Mouse (Mus musculus): ENCODE measurements around the gene Gucy2d. TPM values are rescaled to one million over a fixed set of nuclear protein-coding genes. Genes with fewer than 3 reads are reported as not detected.

Gucy2d gene
- polyA plus RNA-seq, 1 experiment from 2014 or later = not detected

DNA sequence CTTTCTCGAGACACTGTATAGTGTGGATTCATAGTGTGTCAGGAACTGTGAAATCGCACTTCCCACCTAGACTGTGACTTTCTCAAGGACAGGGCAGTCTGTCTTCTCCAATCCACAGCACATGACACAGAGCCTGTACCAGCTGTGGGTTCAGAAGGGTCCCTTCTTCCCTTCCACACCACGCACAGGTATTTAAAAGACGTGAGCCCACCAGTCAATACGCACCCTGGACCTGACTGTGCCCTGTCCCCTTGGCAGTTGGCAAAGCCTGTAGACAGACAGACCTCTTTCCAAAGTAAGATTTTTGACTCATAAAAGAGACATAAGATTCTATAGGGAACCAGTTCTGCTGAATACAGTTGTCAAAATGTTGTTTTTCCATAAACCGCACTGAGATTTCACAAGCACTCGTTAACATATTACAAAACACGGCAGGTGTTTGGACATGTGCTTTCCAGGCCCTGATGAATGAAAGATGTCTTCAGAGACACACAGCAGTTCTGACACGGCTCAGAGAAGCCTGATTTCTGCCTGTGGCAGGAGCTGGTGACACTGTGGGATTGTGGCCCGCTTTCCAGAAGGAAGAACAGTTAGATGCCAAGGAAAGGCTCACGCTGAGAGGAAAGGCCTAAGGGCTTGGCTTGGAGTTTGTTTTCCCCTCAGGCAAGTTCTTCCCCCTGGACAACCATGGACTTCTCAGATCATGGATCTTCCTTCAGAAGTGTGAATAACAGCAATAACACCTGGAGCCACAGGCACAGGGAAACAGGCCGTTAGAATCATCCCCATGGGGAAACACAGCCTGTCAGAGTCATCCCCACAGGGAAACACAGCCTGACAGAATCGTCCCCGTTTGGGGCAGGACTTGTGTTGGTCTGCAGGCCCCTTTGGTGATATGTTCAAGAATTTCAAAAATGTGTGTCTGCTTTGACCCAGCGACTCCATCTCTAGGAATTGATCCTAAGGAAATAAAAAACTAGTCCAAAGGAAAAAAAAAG is 71.0 kb downstream of the Gucy2d start:
- Histone ChIP-seq H3K36me3 (ENCODE audit: control insufficient read depth, insufficient read depth, low read length) (no peaks in the 10 kb centered on the region), H3K27me3 (ENCODE audit: control insufficient read depth, insufficient read depth, low read length) (no peaks in the 10 kb centered on the region), H3K4me1 (ENCODE audit: control insufficient read depth, insufficient read depth, low read length) (no peaks in the 10 kb centered on the region), H3K4me3 (replicated peaks; ENCODE audit: low read depth, low read length) (no peak overlapping the region), H3K27ac (replicated peaks; ENCODE audit: low read depth, low read length) (no peak overlapping the region), H3K9me3 (ENCODE audit: control insufficient read depth, low read length) (no peaks in the 10 kb centered on the region), H3K4me2 (ENCODE audit: low read length) (no peak overlapping the region), H3K9ac (replicated peaks; ENCODE audit: low read length) (no peak overlapping the region)
- DNase-seq (peak; percentile 21), ATAC-seq (ENCODE audit: low FRiP score, low TSS enrichment) (no peak)
- WGBS = 73% methylated on average over 15 of the region's 15 CpGs

- DNase-seq (no peak), ATAC-seq (ENCODE audit: low FRiP score, low TSS enrichment) (no peak)
- H3K4me1 ChIP-seq (ENCODE audit: control insufficient read depth, insufficient read depth, low read length) = no peaks in the 10 kb centered on the region
- no peaks in the 10 kb centered on the region for H3K9me3 ChIP-seq (ENCODE audit: control insufficient read depth, low read length)
- 79% methylated on average over 3 of the region's 3 CpGs for WGBS
- H3K36me3 ChIP-seq (ENCODE audit: control insufficient read depth, insufficient read depth, low read length) = no peaks in the 10 kb centered on the region
- H3K4me2 ChIP-seq (ENCODE audit: low read length) = no peak overlapping the region
- H3K27me3 ChIP-seq (ENCODE audit: control insufficient read depth, insufficient read depth, low read length) = no peaks in the 10 kb centered on the region
- H3K9ac ChIP-seq (replicated peaks; ENCODE audit: low read length) = no peak overlapping the region
- H3K27ac ChIP-seq (replicated peaks; ENCODE audit: low read depth, low read length) = no peak overlapping the region
- H3K4me3 ChIP-seq (replicated peaks; ENCODE audit: low read depth, low read length) = no peak overlapping the region
Measured at GRCm38 (mm10) chr7:98513251-98513650, 73.0 kb downstream of the Gucy2d start.

GRCm38 (mm10) chr7:98522576-98522975 is 82.4 kb downstream of the Gucy2d start:
- WGBS = 86% methylated on average over 5 of the region's 5 CpGs
- H3K27me3 ChIP-seq (ENCODE audit: control insufficient read depth, insufficient read depth, low read length) = no peaks in the 10 kb centered on the region

DNA sequence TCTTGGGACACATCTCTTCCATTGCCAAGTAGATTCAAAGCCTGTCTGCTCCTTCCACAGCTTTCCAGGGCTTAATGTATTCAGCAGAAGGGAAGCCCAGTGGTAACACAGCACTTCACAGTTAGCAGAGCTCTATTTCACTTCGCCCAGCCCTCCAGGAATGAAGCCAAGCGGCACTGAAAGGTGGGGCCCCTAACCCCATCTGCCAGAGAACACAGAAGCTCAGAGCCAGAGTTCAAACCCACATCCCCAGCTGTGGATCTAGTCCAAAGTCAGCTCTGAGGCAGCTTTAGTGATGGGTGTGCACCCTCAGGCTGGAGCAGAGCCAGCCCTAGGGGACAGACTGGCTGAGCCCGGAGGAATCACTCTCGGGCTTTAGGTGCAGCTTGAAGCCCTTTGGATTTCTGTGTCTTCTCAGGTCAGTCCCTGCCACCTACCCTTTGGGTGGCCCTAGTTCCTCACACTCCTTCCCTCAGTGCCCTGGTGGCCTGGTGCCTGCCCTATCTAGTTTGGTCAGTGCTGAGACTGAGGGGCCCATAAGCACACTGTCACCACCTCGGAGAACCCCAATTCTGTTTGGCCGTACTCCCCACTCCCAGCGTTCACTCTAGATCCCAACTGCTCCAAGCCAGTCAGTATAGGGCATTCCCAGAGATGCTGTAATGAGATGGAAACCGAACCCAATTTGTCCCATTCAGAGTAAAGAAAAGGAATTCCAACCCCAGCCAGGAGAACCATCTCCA is 83.0 kb downstream of the Gucy2d start:
- DNase-seq (no peak), ATAC-seq (ENCODE audit: low FRiP score, low TSS enrichment) (no peak)
- no peak overlapping the region for H3K4me3 ChIP-seq (replicated peaks; ENCODE audit: low read depth, low read length)
- no peaks in the 10 kb centered on the region for H3K9me3 ChIP-seq (ENCODE audit: control insufficient read depth, low read length)
- no peak overlapping the region for H3K9ac ChIP-seq (replicated peaks; ENCODE audit: low read length)
- no peaks in the 10 kb centered on the region for H3K36me3 ChIP-seq (ENCODE audit: control insufficient read depth, insufficient read depth, low read length)
- no peaks in the 10 kb centered on the region for H3K4me1 ChIP-seq (ENCODE audit: control insufficient read depth, insufficient read depth, low read length)
- H3K27ac ChIP-seq (replicated peaks; ENCODE audit: low read depth, low read length) = no peak overlapping the region
- 82% methylated on average over 8 of the region's 8 CpGs for WGBS
- no peak overlapping the region for H3K4me2 ChIP-seq (ENCODE audit: low read length)
- H3K27me3 ChIP-seq (ENCODE audit: control insufficient read depth, insufficient read depth, low read length) = no peaks in the 10 kb centered on the region

More at GRCm38 (mm10) chr7:98522576-98522975, 82.4 kb downstream of the Gucy2d start:
- H3K36me3 ChIP-seq (ENCODE audit: control insufficient read depth, insufficient read depth, low read length) = no peaks in the 10 kb centered on the region
- H3K27ac ChIP-seq (replicated peaks; ENCODE audit: low read depth, low read length) = no peak overlapping the region
- no peaks in the 10 kb centered on the region for H3K4me1 ChIP-seq (ENCODE audit: control insufficient read depth, insufficient read depth, low read length)
- H3K9me3 ChIP-seq (ENCODE audit: control insufficient read depth, low read length) = no peaks in the 10 kb centered on the region
- H3K9ac ChIP-seq (replicated peaks; ENCODE audit: low read length) = no peak overlapping the region
- ATAC-seq (ENCODE audit: low FRiP score, low TSS enrichment) = no peak
- H3K4me3 ChIP-seq (replicated peaks; ENCODE audit: low read depth, low read length) = no peak overlapping the region
- H3K4me2 ChIP-seq (ENCODE audit: low read length) = no peak overlapping the region
- no peak for DNase-seq

DNA sequence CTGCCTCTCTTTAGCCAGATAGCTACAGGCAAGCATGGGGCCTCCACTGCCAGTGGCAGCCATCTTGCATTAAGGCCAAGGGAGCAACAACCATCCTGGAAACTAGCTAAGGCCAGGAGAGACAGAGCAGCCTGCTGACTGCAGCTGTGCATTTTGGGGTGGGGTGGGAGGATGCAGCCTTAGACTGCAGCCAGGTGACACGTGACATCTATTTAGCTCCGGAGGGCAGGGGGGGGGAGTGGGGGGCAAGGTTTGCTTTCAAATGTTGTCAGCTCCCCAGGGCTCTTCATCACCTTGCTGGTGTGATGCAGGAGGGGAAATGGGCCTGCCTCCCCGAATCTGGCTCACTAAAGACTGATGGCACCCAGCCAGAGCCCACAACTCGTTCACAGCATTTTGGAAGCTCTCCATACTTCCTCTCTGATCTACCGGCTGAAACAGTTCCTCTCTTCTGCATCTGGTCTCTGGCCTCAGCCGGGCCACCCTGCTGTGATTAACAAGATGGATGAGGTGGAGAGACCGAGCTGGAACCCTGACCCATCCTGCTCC is 83.7 kb downstream of the Gucy2d start:
- Histone ChIP-seq H3K9me3 (ENCODE audit: control insufficient read depth, low read length) (no peaks in the 10 kb centered on the region), H3K27ac (replicated peaks; ENCODE audit: low read depth, low read length) (no peak overlapping the region), H3K36me3 (ENCODE audit: control insufficient read depth, insufficient read depth, low read length) (no peaks in the 10 kb centered on the region), H3K27me3 (ENCODE audit: control insufficient read depth, insufficient read depth, low read length) (no peaks in the 10 kb centered on the region), H3K4me1 (ENCODE audit: control insufficient read depth, insufficient read depth, low read length) (no peaks in the 10 kb centered on the region), H3K4me3 (replicated peaks; ENCODE audit: low read depth, low read length) (no peak overlapping the region), H3K9ac (replicated peaks; ENCODE audit: low read length) (no peak overlapping the region), H3K4me2 (ENCODE audit: low read length) (no peak overlapping the region)
- ATAC-seq (ENCODE audit: low FRiP score, low TSS enrichment) = no peak; the same call in 1 of the 2 replicates
- 17% methylated on average over 7 of the region's 7 CpGs for WGBS
- DNase-seq = peak; percentile 71

DNA sequence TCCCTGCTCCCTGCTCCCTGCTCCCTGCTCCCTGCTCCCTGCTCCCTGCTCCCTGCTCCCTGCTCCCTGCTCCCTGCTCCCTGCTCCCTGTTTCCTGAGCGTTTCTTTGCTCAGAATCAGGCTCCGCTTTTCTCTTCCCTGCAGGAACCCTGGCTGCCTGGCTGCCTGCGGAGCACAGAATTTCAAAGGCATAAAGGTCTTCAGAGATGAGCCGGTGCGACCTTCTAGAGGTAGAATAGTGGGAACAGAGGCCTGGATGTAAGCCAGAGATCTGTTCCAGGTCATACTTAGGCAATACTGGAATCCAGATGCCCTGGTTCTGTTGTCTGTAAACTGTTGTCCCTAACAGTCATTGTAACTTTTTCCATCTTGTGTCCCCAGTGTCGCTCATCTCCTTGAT is 84.2 kb downstream of the Gucy2d start:
- Histone ChIP-seq H3K36me3 (ENCODE audit: control insufficient read depth, insufficient read depth, low read length) (no peaks in the 10 kb centered on the region), H3K4me3 (replicated peaks; ENCODE audit: low read depth, low read length) (no peak overlapping the region), H3K9me3 (ENCODE audit: control insufficient read depth, low read length) (no peaks in the 10 kb centered on the region), H3K9ac (replicated peaks; ENCODE audit: low read length) (no peak overlapping the region), H3K4me1 (ENCODE audit: control insufficient read depth, insufficient read depth, low read length) (no peaks in the 10 kb centered on the region), H3K4me2 (ENCODE audit: low read length) (no peak overlapping the region), H3K27me3 (ENCODE audit: control insufficient read depth, insufficient read depth, low read length) (no peaks in the 10 kb centered on the region), H3K27ac (replicated peaks; ENCODE audit: low read depth, low read length) (no peak overlapping the region)
- 23% methylated on average over 6 of the region's 6 CpGs for WGBS
- DNase-seq = no peak
- ATAC-seq (ENCODE audit: low FRiP score, low TSS enrichment) = no peak

GRCm38 (mm10) chr7:98524869-98525699 is 84.9 kb downstream of the Gucy2d start:
- no peak overlapping the region for H3K27ac ChIP-seq (replicated peaks; ENCODE audit: low read depth, low read length)
- no peaks in the 10 kb centered on the region for H3K27me3 ChIP-seq (ENCODE audit: control insufficient read depth, insufficient read depth, low read length)
- H3K4me2 ChIP-seq (ENCODE audit: low read length) = no peak overlapping the region
- no peak overlapping the region for H3K4me3 ChIP-seq (replicated peaks; ENCODE audit: low read depth, low read length)
- no peak overlapping the region for H3K9ac ChIP-seq (replicated peaks; ENCODE audit: low read length)
- ATAC-seq (ENCODE audit: low FRiP score, low TSS enrichment) = no peak
- no peaks in the 10 kb centered on the region for H3K36me3 ChIP-seq (ENCODE audit: control insufficient read depth, insufficient read depth, low read length)
- no peaks in the 10 kb centered on the region for H3K4me1 ChIP-seq (ENCODE audit: control insufficient read depth, insufficient read depth, low read length)
- H3K9me3 ChIP-seq (ENCODE audit: control insufficient read depth, low read length) = no peaks in the 10 kb centered on the region
- WGBS = 88% methylated on average over 6 of the region's 6 CpGs
- DNase-seq = no peak

Measured in midbrain, embryonic 14.5 days (tissue).